Mouse (Mus musculus): ENCODE measurements around the gene Gm6401.
"Not testable (repeated sequence)": the region's sequence is repeated elsewhere in the genome, so short reads cannot be mapped to it uniquely, and the experiment has no call there.

GRCm38 (mm10) chr14:41964095-41964494 lies 3.6 kb downstream of the Gm6401 start:
- not testable (repeated sequence) for TF ChIP-seq CTCF (IDR thresholded peaks at IDR 0.05; ENCODE audit: low read depth, low read length); GATA1 (IDR thresholded peaks at IDR 0.05; ENCODE audit: borderline replicate concordance, low read length); TAL1 (conservative IDR thresholded peaks at IDR 0.05; ENCODE audit: low read depth, low read length); GATA2 (IDR thresholded peaks at IDR 0.05; ENCODE audit: borderline replicate concordance, low read depth, low read length)

All from G1E (cell line).